In genomic region chr8:94998431-94998830, GRCm38 (mm10) we compare ENCODE assay signal across 13 mouse cellular contexts. TPM values are rescaled to one million over a fixed set of nuclear protein-coding genes. Genes with fewer than 3 reads are reported as not detected.
DNase-seq lines count a peak whose midpoint lies in the region; ATAC-seq and TF ChIP-seq lines count a peak whose summit lies in the region.
"Had no signal": no experiment of that assay in that cellular context is flagged by ENCODE, and none has a peak within 500 bp of the region (broad histone marks: within the 10 kb centered on the region; RNA-seq: fewer than 3 reads in every experiment).

No protein-coding gene starts in this region.

- ATAC-seq in forebrain, postnatal 0 days: no peak
- ATAC-seq in midbrain, embryonic 12.5 days (ENCODE audit: low FRiP score, low read depth): no peak
- ATAC-seq: intestine, embryonic 16.5 days had no signal

- H3K4me2 ChIP-seq in forebrain, postnatal 0 days (ENCODE audit: low read depth): peak overlapping the region; percentile 71
- H3K4me2 ChIP-seq in midbrain, embryonic 12.5 days (replicated peaks): peak overlapping the region; percentile 89
- H3K4me2 ChIP-seq: limb, embryonic 15.5 days had no signal

- peaks cover 6% of the 10 kb centered on the region for H3K36me3 ChIP-seq in forebrain, postnatal 0 days (ENCODE audit: insufficient read depth)
- H3K36me3 ChIP-seq in midbrain, embryonic 12.5 days: peaks cover 22% of the 10 kb centered on the region
- H3K36me3 ChIP-seq: limb, embryonic 15.5 days had no signal

- H3K27ac ChIP-seq in brown adipose tissue, adult 24 weeks (replicated peaks; ENCODE audit: low read depth, low read length): peak overlapping the region; percentile 100
- H3K27ac ChIP-seq in forebrain, postnatal 0 days (ENCODE audit: low read depth, low read length): peak overlapping the region; percentile 96
- H3K27ac ChIP-seq in midbrain, embryonic 12.5 days (replicated peaks): peak overlapping the region; percentile 99

- peak overlapping the region; percentile 22 for H3K4me3 ChIP-seq in brown adipose tissue, adult 24 weeks (ENCODE audit: insufficient read depth, low read depth, low read length)
- H3K4me3 ChIP-seq in forebrain, postnatal 0 days (ENCODE audit: low read depth, low read length): peak overlapping the region; percentile 41
- peak overlapping the region; percentile 66 for H3K4me3 ChIP-seq in midbrain, embryonic 12.5 days
- H3K4me3 ChIP-seq: limb, embryonic 15.5 days had no signal

- H3K4me1 ChIP-seq in brown adipose tissue, adult 24 weeks (ENCODE audit: control insufficient read depth, insufficient read depth, insufficient read length, low read length): peaks cover 39% of the 10 kb centered on the region
- H3K4me1 ChIP-seq in forebrain, postnatal 0 days (ENCODE audit: insufficient read depth): peaks cover 64% of the 10 kb centered on the region
- H3K4me1 ChIP-seq in midbrain, embryonic 12.5 days: peaks cover 71% of the 10 kb centered on the region

- peak overlapping the region; percentile 69 for H3K9ac ChIP-seq in forebrain, postnatal 0 days
- H3K9ac ChIP-seq in midbrain, embryonic 12.5 days (replicated peaks): peak overlapping the region; percentile 78
- H3K9ac ChIP-seq: limb, embryonic 15.5 days had no signal

- peak; percentile 19 for DNase-seq in kidney, adult 18-20 months
- DNase-seq in kidney, postnatal 10 days: no peak
- DNase-seq in forebrain, postnatal 0 days: no peak
- DNase-seq in gastrocnemius, postnatal 4 days (ENCODE audit: low spot score in 2 of 2): no peak
- DNase-seq in adrenal gland, postnatal 10 days: no peak
- no peak for DNase-seq in urinary bladder, adult 2 months (ENCODE audit: low spot score)
- DNase-seq: adrenal gland, adult 2 months; cerebellum, postnatal 36 days had no signal

- TF ChIP-seq CTCF in forebrain, postnatal 0 days (IDR thresholded peaks at IDR 0.05; ENCODE audit: low read depth): no peak

- no peaks in the 10 kb centered on the region for H3K9me3 ChIP-seq in forebrain, postnatal 0 days (ENCODE audit: low read length)
- no peaks in the 10 kb centered on the region for H3K9me3 ChIP-seq in midbrain, embryonic 12.5 days
- H3K9me3 ChIP-seq: limb, embryonic 15.5 days had no signal

- WGBS in forebrain, postnatal 0 days: 38% methylated on average over 2 of the region's 2 CpGs
- 35% methylated on average over 2 of the region's 2 CpGs for WGBS in midbrain, embryonic 12.5 days

- no peaks in the 10 kb centered on the region for H3K27me3 ChIP-seq in forebrain, postnatal 0 days (ENCODE audit: insufficient read depth, low read length)
- H3K27me3 ChIP-seq in midbrain, embryonic 12.5 days: no peaks in the 10 kb centered on the region
- H3K27me3 ChIP-seq: limb, embryonic 15.5 days had no signal

RNA-seq across cellular contexts. Expression of gene Adgrg3, which starts 19.1 kb away (rescaled TPM):
- polyA plus RNA-seq in brown adipose tissue, adult 24 weeks (2012; ENCODE audit: insufficient read depth, insufficient read length, missing spikeins): not detected in 2 replicates
- 0.67 and 1.2 TPM in 2 replicates for total RNA-seq in forebrain, postnatal 0 days (2014; rRNA removed)
- polyA plus RNA-seq in forebrain, postnatal 0 days (2015; fragmentation: Nextera tagmentation; extraction: Ambion mirVana): 0.47 and 0.69 TPM in 2 replicates
- polyA plus RNA-seq in midbrain, embryonic 12.5 days (2016; fragmentation: Nextera tagmentation; extraction: Ambion mirVana): 1.7 and 2.7 TPM in 2 replicates
- total RNA-seq in gastrocnemius, postnatal 4 days (2021): 1 to 10 TPM in 1 of 2 experiments, under 1 TPM in 1; 0.96 to 1.4 TPM
- 1 to 10 TPM; 4.0 to 4.5 TPM for total RNA-seq in adrenal gland, postnatal 10 days (2021)
- polyA plus RNA-seq in urinary bladder, adult 2 months (2012; rRNA removed): 4.9 and 6.3 TPM in 2 replicates
- total RNA-seq: CH12.LX had no signal

RNA-seq across cellular contexts. Expression of gene Adgrg1, which starts 23.9 kb away (rescaled TPM):
- 7.4 and 18.4 TPM in 2 replicates for polyA plus RNA-seq in brown adipose tissue, adult 24 weeks (2012; ENCODE audit: insufficient read depth, insufficient read length, missing spikeins)
- total RNA-seq in forebrain, postnatal 0 days (2014; rRNA removed): 107 and 188 TPM in 2 replicates
- 79.8 and 101 TPM in 2 replicates for polyA plus RNA-seq in forebrain, postnatal 0 days (2015; fragmentation: Nextera tagmentation; extraction: Ambion mirVana)
- 193 and 210 TPM in 2 replicates for polyA plus RNA-seq in midbrain, embryonic 12.5 days (2016; fragmentation: Nextera tagmentation; extraction: Ambion mirVana)
- 10 to 100 TPM in 1 of 2 experiments, 1 to 10 TPM in 1; 9.6 to 10.0 TPM for total RNA-seq in gastrocnemius, postnatal 4 days (2021)
- total RNA-seq in adrenal gland, postnatal 10 days (2021): 10 to 100 TPM; 35.9 to 48.9 TPM
- 47.4 and 52.8 TPM in 2 replicates for polyA plus RNA-seq in urinary bladder, adult 2 months (2012; rRNA removed)

RNA-seq across cellular contexts. Expression of gene Drc7, which starts 56.5 kb away (rescaled TPM):
- polyA plus RNA-seq in brown adipose tissue, adult 24 weeks (2012; ENCODE audit: insufficient read depth, insufficient read length, missing spikeins): not detected in 2 replicates
- 1.9 and 4.4 TPM in 2 replicates for total RNA-seq in forebrain, postnatal 0 days (2014; rRNA removed)
- 2.1 and 3.7 TPM in 2 replicates for polyA plus RNA-seq in forebrain, postnatal 0 days (2015; fragmentation: Nextera tagmentation; extraction: Ambion mirVana)
- polyA plus RNA-seq in midbrain, embryonic 12.5 days (2016; fragmentation: Nextera tagmentation; extraction: Ambion mirVana): 0.21 TPM in 1 of 2 replicates, not detected in the other
- not detected for total RNA-seq in gastrocnemius, postnatal 4 days (2021)
- total RNA-seq in adrenal gland, postnatal 10 days (2021): not detected
- 0.04 TPM in 1 of 2 replicates, not detected in the other for polyA plus RNA-seq in urinary bladder, adult 2 months (2012; rRNA removed)
- total RNA-seq: adrenal gland, adult 2 months; CH12.LX had no signal
- polyA plus RNA-seq: adrenal gland, adult 2 months had no signal
